Mouse (Mus musculus) bone marrow macrophage, adult 2 months (primary cell): ENCODE results near the gene Twnk.

Experiments
- CTCF ChIP-seq: IDR thresholded peaks from 2 replicates; pipeline ENCODE4 v1.5.1; 2012; ENCODE audit warnings: low read depth, mild to moderate bottlenecking, low read length, moderate library complexity
- POLR2A ChIP-seq: IDR thresholded peaks from 2 replicates; pipeline ENCODE4 v1.6.1; 2012; ENCODE audit warnings: mild to moderate bottlenecking, low read depth, low read length, borderline replicate concordance

GRCm38 (mm10) chr19:45026958-45027670 lies 21.7 kb downstream of the Twnk start:
- TF ChIP-seq POLR2A (no peak), CTCF (no peak)
